Mouse (Mus musculus) adrenal gland, postnatal 36 days (tissue): ENCODE measurements around the gene Klhdc9. TPM values are rescaled to one million over a fixed set of nuclear protein-coding genes. Genes with fewer than 3 reads are reported as not detected.

Experiments
- total RNA-seq, 2 experiments: library from RNA; stranded (reverse); gene quantifications; 2 replicates each; pipeline ENCODE4 v1.2.3; 2021

Klhdc9 gene
- total RNA-seq, 2 experiments from 2014 or later: 0.96 to 4.4 TPM

Other genes starting within 250 kb of the Klhdc9 start
- gene Cfap126, start 246.9 kb downstream of the Klhdc9 start, total RNA-seq: 1 to 10 TPM; 1.9 to 2.6 TPM
- gene Sdhc, start 210.2 kb downstream of the Klhdc9 start, total RNA-seq: 100 to 1,000 TPM; 438 to 454 TPM
- gene Mpz, start 210.1 kb downstream of the Klhdc9 start, total RNA-seq: 1 to 10 TPM; 1.5 to 1.6 TPM
- 10 to 100 TPM; 42.0 to 53.6 TPM for gene Pcp4l1, start 164.5 kb downstream of the Klhdc9 start, total RNA-seq
- under 1 TPM in 1 of 2 experiments, not detected in 1; 0.13 TPM for gene Nr1i3, start 146.8 kb downstream of the Klhdc9 start, total RNA-seq
- 10 to 100 TPM; 51.4 to 65.3 TPM for gene Tomm40l, start 138.3 kb downstream of the Klhdc9 start, total RNA-seq
- gene Apoa2, start 135.7 kb downstream of the Klhdc9 start, total RNA-seq: 1 to 10 TPM; 2.2 to 6.4 TPM
- 10 to 100 TPM; 15.2 to 20.4 TPM for gene Fcer1g, start 126.4 kb downstream of the Klhdc9 start, total RNA-seq
- 1 to 10 TPM in 1 of 2 experiments, under 1 TPM in 1; 0.79 to 4.2 TPM for gene Adamts4, start 110.4 kb downstream of the Klhdc9 start, total RNA-seq
- gene Ndufs2, start 109.4 kb downstream of the Klhdc9 start, total RNA-seq: 100 to 1,000 TPM; 657 to 866 TPM
- 10 to 100 TPM; 27.1 to 36.6 TPM for gene B4galt3, start 90.5 kb downstream of the Klhdc9 start, total RNA-seq
- 10 to 100 TPM; 31.1 to 40.8 TPM for gene Ppox, start 79.6 kb downstream of the Klhdc9 start, total RNA-seq
- 10 to 100 TPM; 37.1 to 44.3 TPM for gene Usp21, start 72.8 kb downstream of the Klhdc9 start, total RNA-seq
- 100 to 1,000 TPM; 162 to 182 TPM for gene Ufc1, start 65.8 kb downstream of the Klhdc9 start, total RNA-seq
- 10 to 100 TPM; 29.1 to 36.9 TPM for gene Dedd, start 31.7 kb downstream of the Klhdc9 start, total RNA-seq
- gene Nit1, start 15.2 kb downstream of the Klhdc9 start, total RNA-seq: 10 to 100 TPM; 79.5 to 79.9 TPM
- 100 to 1,000 TPM; 133 to 155 TPM for gene Pfdn2, start 15.1 kb downstream of the Klhdc9 start, total RNA-seq
- gene Nectin4, start 9.3 kb upstream of the Klhdc9 start, total RNA-seq: under 1 TPM; 0.23 TPM
- gene Arhgap30, start 28.2 kb upstream of the Klhdc9 start, total RNA-seq: 1 to 10 TPM; 2.6 to 3.6 TPM
- gene Usf1, start 50.5 kb upstream of the Klhdc9 start, total RNA-seq: 10 to 100 TPM; 54.1 to 72.9 TPM
- 1 to 10 TPM; 1.3 to 3.6 TPM for gene Tstd1, start 58.1 kb upstream of the Klhdc9 start, total RNA-seq
- gene F11r, start 76.7 kb upstream of the Klhdc9 start, total RNA-seq: 10 to 100 TPM; 39.7 to 51.0 TPM
- 1 to 10 TPM; 6.1 to 7.2 TPM for gene Alyref2, start 142.7 kb upstream of the Klhdc9 start, total RNA-seq
- not detected for gene Itln1, start 174.5 kb upstream of the Klhdc9 start, total RNA-seq
- under 1 TPM; 0.40 to 0.63 TPM for gene Cd244a, start 198.4 kb upstream of the Klhdc9 start, total RNA-seq
- 1 to 10 TPM in 1 of 2 experiments, under 1 TPM in 1; 0.49 to 1.4 TPM for gene Ly9, start 246.6 kb upstream of the Klhdc9 start, total RNA-seq